Mouse (Mus musculus) cerebellum, adult 2 months (tissue): Measurements from ENCODE around the gene Serf2.

Experiments used
- CTCF ChIP-seq: fragments of 200-500 bp; IDR thresholded peaks from 2 replicates; pipeline ENCODE4 v1.5.1; 2011; ENCODE audit warnings: low read depth, mild to moderate bottlenecking, control low read depth, low read length, moderate library complexity, borderline replicate concordance; ENCODE audit not compliant: insufficient read depth
- POLR2A ChIP-seq: fragments of 200-500 bp; IDR thresholded peaks from 2 replicates; pipeline ENCODE4 v1.6.1; 2011; ENCODE audit warnings: low read length, control low read depth, borderline replicate concordance; ENCODE audit not compliant: insufficient read depth

DNA sequence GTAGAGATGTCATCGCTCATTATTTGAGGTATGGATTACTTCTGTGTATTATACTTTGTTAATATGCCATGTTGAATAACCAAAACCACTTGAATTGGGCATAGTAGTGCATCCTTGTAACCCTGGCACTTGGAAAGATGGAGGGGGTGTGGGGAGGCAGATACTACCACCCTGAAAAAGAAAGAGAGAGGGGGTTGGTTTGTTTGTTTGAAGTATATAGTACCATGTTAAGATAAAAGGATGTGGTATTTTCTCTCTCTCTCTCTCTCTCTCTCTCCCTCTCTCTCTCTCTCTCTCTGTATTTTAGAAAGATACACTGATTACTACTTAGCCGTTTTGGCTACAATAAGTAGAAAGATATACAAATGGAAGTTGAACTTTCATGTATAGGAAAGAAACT lies 23.1 kb upstream of the Serf2 start:
- TF ChIP-seq CTCF, result no peak
- TF ChIP-seq POLR2A, result no peak
